Mouse (Mus musculus) kidney, adult 18-20 months (tissue): ENCODE measurements around the gene Rgs5.
A peak's percentile ranks its signal among the peaks of the same experiment; 100 is the strongest.

Experiments used
- DNase-seq: peaks from one replicate; pipeline ENCODE4 v3.0.0; 2021

Rgs5 gene

DNA sequence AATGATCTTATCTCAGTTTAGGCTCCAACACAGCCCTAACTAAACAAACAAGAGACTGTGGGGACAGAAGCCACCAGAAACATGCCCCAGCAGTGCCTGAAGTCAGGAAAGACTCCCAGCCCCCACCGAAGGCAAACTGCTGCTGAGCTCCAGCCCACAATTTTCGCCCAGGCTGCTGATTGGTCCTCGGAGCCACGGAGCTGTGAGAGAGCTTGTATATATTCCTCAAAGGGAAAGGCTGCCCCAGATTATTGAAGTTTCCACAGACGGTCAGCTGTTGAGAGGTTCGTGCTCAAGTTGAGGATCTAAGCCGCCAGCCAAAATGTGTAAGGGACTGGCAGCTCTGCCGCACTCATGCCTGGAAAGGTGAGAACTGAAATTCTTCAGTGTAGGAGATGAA is at the start of gene Rgs5:
Rgs5 (plus strand) TSS at position 246 of the 400 bp plus-strand sequence.
- peak; percentile 9 for DNase-seq

DNA sequence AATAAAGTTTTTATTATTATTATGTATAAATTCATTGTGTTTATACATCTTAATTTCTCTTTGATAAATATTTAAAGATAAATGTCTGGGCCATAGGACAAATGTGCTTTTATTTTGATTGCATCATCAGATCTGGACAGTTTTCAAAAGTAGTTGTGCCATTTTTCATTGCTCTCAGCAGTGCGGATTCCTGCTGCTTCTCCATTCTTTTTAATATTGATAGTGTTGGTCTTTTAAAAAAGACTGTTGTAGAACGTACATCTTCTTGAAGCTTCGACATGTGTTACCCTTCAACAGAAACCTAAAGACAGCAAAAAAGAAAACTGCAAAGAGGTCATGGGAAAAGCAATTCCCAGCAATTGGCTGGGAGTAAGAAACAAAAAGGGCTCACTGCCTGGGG is 49.1 kb upstream of the Rgs5 start:
- DNase-seq: no peak

DNA sequence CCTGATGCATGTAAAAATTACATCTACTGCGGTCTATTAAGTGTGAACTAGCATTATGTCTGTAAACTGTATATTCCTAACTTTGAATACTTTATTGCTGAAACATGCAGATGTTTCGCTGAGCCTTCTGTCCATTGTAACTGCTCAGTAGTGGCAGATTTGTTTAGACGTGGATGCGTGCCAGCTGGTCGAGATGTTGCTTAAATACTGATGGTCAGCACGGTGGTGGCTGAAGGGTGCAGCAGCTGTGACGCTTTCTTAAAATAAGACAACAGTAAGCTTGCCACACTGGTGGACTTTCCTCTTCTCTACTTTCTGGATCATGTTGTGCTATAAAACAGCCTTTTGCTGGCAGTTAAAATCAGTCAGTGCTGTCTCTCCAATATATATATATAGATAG is 25.6 kb upstream of the Rgs5 start:
- no peak for DNase-seq

DNA sequence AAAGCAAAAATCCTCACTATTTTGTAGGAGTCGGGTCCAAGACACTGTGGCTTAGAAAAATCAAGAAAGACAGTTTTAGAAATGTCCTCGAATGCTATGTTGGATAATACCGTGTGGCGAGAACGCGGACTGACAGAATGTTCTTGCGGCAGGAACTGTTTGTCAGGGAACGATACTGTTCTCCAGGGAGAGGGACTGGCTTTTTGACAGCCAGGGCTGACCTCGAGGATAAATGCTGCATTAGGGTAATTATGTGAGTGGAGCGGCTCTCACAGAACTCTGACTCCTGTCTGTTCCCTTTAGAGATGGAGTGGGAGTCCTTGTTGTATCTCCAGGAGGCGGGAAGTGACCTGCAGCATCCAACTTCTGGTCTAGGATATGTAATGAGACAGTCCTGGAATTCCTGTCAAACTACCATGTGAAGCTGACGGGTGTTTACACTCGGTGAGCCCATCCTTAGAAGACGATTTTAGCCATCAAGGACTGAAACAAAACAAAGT is 18.0 kb upstream of the Rgs5 start:
- DNase-seq: no peak

DNA sequence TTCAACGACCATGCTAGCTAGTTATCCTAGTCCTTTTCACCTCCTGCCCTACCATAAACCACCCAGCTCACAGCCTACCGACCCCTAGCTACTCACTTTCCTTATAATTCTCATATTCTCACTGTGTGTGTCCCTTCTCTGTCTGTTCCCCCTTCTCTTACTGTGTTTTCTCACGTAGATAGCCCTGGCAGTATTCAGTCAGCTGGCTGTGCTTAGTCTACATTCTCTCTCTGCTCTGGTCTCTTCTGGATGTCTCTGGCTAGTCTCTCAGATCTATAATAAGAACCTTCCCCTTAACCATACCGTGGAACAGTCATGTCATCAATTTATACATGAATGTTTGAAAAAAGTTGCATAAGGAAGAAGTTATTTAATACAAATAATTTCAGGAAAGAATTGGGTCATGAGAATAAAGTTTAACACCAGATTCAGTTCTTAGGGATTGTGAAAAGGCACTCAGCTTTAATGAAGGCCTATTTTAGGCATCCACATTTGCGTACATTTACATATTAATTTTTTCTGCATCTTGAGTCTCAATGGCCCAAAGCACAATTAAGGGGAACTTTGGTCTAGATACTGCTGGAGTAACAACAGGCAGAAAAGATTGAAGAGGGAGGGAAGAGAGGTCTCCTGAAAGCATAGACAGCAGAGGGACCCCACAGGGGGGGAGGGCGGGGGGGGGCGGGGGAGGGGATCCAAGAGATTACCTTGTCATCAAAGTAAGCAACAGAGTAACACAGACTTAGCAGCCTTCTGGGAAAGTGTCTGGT is 10.2 kb upstream of the Rgs5 start:
- DNase-seq: no peak

DNA sequence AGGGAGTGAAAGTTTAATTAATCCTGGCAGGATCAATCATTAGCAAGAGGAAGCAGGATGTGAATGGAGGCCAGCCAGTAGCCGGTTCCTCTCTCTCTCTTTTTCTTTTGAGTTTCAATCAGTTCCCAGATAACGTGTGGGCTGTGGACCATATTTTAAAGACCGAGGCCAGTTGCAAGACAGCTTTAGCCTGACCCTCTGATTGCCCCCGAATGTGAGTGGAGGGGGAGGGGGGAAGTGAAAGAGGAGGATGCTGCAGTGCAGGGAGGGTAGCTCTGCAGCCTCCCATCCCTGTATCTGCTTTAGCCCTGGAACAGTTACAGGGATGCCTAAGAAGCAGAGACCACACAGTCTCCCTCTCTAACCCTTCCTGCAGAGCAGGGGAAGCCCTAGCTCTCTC is 4.2 kb downstream of the Rgs5 start:
- DNase-seq: no peak

DNA sequence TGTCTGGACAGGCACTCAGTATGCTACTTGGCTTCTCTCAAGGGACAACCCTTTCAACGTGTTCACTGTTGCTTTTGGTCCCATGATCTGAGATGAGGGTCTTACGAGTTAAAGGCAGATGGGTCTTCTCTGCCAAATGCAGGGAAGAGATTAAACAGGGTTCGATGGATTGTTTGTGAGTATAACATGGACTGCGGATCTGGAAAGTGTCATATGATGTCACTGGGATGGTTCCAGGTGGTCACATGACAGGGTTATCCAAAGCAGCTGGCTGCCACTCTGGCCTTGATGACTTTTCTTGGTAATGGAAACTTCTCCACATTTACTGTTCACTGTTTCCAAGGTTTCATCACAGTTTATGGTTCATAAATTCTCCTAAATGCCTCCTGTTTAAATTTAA is 12.0 kb downstream of the Rgs5 start:
- DNase-seq: no peak

DNA sequence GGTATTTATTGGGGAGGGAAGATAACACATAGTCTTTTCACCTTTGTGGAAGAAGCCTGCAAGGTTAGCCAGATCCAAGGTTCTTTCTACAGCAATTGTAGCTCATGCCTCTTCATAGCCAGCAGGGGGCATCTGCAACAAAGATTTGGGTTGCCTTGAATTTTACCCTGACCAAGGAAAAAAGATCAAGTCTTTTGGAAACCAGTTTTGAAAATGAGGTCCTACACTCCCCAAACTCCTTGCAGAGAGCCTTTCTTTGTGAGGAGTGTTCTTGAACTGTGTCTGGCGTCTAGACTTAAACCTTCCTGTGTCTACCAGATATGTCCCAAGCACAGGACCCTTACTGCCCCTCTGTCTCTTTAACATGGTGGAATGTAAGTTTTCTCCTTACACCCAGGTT is 15.4 kb downstream of the Rgs5 start:
- no peak for DNase-seq

DNA sequence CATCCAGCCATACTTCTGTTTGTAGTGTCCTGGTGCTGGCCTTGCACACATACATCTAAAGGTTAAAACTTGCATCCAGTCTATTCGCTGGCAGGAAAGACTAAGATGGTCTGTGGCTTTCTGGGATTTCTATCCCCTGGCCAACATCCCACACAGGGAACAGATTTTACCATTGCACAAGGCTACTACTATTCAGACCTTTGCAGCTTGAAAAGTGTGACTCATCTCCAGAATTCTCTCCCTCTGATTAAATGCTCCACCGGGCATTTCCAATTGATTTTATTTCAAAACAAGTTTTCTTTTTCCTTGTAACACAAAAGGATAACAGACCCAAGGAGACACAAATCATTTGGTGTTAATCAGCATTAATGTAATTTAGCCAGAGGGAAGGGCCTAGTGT is 16.5 kb downstream of the Rgs5 start:
- no peak for DNase-seq

DNA sequence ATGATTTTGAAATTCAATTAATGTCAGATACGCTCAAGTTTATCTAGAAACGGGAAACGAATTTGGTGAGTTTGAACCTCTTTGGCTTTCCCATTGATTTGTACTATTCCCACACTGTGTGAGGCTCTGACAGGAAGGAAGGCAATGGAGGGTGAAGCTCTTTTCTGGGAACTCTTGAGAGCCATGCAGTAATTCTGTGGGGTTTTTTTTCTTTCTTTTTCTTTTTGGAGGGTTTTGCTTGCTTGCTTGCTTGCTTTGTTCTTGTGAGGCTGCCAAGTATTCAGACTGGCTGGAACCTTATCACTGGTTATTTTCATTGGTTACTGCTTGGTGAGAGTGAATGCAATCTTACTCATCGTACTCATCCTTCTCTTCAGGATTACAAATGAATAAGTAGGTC is 17.0 kb downstream of the Rgs5 start:
- no peak for DNase-seq

DNA sequence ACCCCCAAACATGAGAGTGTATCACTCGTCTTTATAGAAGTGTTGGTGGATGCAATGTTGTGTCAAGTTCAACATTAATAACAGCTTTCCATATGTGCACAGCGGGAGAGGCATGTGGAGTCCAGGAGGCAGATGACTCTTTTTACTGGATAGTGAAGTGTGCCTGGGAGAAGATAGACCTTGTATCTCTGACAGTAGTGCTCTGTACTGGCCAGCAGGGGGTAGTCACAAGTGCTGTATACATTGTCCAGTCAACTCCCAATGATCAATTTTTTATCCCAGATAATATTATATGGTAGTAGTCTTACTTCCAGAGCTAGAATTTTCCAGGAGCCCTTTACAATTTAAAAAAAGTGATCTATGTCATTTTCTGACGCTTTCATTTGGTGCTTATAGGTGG is 18.8 kb downstream of the Rgs5 start:
- no peak for DNase-seq

DNA sequence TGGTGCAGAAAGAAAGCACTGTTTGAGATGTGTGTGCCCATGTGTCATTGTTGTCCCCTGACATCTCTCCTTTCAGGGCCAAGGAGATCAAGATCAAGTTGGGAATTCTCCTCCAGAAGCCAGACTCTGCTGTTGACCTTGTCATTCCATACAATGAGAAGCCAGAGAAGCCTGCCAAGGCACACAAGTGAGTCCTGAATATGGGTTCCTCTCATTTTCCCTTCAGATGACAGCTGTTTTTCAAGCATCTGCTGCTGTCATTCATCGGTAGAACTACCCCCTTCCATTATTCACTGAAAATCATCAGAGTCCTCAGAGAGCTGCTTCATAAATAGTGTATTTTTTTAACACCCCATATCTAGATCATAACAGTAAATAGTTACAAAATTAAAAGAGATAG is 21.4 kb downstream of the Rgs5 start:
- DNase-seq: no peak

DNA sequence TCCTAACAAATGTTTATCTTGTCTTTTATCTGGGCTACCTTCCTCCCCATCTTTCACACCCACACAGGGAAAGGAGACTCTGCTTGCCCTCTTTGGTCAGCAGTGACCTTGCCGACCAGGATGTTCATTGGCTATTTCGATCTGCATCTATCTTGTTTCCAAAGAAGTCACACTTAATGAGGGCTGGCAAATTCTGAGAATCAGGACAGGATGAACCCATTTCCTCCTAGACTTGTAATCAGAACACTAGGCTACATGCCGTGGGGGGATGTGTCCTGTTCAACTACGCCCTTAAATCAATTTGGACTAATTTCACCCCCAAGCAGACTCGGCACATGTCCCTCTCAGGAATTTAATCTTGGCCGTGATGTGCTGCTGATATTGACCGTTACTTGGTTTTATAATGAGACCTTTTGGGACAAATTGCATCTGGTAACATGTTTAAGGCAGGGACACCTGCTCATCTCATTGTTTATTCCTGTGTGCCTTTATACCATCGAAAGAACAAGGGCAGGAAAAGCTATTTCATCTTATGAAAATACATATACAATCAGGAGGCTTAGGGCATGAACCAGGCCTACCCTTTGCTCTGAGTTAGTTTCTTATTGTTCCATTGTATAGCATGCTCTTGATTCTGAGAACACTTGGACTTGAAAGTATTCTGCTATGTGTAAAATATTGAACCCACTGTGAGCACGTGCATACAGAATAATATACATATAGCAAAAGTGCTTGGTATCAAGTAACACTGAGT is 25.3 kb downstream of the Rgs5 start:
- no peak for DNase-seq

DNA sequence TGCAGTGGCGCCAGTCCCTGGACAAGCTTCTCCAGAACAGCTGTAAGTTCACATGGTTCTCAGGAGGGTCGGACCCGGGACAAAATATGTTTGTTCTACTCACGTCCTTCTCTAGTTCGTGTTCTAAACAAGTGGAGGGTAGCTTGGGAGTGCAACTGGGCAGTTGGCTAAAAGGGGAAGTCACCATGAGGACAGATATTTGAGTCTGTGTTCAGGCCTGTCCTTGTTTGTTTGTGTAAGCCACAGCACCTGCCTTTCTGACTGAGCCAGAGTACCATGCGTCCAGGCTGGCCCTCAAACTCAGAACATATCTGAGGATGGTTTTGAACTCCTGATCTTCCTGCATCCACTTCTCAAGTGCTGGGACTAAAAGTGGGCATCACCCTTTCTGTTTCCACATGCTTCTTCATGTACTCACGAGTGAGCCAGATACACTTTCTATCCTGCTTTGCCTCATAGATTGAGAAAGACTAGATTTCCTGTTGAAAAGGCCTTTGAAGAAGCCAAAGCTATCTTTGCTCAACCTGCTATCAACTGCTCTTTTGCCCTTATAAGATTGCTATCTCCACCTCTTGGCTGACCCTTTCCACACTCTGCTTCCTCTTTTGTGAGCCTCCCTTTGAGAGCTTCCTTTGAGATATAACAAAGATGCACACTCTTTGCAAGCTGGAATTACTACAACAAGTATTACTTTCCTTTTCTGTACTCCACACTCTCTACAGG is 27.6 kb downstream of the Rgs5 start:
- DNase-seq: no peak

DNA sequence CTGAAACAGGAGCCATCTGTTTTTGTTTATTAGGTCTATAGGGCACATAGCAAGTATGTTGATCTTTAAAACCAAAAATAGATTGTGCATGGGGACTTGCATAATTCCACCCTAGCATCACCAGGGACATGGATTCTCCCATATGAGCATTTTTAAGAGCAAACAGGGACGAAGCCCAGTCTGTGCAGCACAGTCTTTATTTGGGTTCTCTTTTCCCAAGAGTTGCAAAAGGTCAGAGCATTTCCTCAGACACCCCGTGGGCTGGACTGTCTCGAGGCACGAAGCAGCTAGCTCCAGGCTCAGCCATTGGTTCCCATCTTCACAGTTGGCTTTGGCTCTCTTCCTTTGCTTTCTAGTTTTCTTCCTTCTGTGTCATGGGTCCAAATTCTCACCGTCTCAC is 30.0 kb downstream of the Rgs5 start:
- DNase-seq: no peak

DNA sequence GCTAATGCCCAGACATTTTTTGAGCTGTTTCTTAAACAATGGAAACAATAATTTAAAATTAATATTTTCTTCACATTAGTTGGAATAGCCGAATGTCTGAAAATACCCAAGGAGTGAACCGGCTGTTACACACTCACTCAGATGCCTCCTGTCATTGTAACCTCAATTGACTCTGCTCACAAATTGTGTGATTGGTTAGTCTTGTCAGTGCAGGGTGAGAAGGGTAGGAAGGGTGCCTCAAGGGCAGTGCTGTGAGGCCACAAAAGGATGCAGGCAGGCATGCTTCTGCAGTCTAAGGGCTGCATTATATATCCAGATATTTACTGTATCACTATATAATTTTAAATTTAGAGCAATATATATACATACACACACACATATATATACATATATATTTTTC is 37.7 kb downstream of the Rgs5 start:
- no peak for DNase-seq

DNA sequence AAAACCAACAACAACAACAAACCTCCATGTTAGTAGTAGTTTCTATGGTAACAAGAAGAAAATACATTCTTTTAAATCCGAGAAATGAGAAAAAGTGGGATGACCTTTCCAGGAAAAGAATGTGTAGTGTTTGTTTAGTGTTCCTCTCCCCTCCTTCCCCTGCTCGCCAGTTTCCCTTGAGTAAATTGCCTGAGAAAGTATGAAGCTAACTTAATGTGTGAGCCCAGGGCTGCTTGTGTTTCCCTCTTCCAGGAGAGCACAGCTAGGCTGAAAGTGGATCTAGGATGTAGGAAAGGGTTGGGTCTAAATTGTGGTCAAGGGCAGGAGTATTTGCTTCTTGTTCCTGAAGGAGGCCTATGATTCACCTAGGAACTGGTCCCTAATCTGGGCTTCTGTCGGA is 38.2 kb downstream of the Rgs5 start:
- DNase-seq: no peak

DNA sequence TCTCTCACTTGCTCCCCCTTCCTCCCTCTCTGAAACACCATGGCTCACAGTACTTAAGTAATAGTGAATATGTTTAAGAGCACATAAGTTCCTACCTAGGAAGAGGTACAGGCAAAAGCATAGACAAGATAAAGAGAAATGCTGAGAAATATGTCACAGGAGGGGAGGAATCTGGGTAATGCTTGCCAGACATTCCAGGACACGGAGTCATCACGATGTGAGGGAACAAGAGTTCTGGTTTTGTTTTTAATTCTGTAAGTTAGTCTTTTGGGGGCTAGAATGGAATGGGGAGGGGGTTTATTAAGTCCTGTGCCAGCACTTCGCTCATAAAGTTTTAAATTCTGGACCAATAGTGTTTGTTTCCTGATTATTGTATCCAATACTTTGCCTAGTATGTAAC is 40.1 kb downstream of the Rgs5 start:
- no peak for DNase-seq

DNA sequence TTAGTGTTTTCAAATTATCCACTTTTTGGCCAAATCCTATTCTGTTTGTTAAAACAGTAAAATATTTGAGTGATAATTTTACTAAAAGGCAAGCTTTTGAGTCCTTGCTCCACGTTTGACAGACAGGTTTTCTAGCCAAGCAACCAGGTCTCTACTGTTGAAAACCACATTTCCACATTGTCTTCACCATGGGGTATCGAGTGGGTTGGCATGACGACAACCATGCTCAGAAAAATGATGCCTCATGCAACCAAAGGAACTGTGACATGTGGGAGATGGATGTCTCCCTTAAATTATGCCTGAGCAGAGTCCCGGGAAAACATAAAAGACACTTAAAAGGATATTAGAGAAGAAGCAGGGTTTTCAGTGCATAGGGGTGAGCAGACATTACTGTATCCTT is 41.9 kb downstream of the Rgs5 start:
- DNase-seq: no peak

DNA sequence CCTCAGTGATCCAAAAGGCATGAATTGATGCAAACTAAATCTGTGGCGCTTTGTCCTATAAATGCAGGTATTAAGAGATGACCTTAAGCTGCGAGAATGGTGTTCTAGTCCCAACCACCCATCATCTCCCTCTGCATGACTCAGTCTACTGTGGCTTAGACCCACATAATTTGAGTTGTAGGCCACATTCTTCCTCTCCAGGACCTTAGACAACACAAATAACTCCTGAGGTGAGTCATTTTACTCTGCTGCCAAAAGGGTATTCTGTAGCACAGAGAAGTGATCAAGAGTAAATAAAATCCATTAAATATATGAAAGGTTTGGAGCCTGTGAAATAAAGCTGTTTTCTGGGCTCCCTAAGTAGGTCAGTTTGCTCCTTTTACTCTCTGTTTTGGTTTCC is 43.9 kb downstream of the Rgs5 start:
- DNase-seq: no peak

DNA sequence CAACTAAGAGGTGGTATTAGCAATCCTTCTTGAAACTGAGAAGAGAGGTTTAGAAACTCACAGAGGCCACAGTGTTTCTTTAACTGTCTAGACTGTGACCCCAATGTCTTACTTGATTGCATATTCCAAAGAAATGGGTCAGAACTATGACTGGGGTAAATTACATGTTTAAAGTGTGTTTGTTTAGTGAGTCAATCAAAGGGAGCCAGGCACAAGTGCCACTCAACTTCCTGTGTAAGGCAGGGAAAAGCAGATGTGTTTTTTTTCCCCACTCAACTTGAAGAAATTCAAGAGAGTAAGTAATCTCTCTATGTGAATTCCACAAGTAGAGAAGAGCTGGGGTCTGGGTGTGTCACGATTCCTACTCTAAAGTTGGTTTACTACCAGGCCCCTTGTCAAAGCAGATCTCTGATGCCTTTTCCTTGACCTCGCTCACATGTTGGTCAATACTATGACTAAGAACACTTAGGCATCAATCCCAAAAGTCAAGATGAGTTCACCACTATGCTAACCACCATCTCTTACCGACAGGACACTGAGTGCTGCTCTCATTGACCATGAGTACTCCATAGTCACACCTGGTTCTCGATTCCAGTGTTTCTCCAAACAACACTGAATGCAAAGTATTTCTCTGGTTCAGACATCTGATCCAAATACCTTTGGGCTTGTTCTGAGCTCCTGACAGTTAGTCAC is 49.2 kb downstream of the Rgs5 start:
- DNase-seq: no peak

DNA sequence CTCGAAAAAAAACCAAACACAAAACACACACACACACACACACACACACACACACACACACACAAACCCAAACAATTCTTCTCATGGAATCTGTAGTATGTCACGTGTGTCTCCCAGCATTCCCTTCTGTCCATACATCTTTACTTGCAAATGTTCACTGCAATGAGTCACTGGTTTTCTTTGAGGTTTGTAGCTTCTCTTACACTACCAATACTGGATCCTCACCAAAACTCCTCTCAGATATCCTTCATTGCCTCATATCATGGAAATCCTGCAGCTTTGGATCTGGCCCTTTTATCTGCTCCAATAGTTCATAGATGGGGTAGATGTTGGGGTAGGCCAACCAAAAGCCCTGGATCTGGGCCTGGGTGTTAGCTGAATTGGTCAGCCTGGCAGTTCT is 66.5 kb downstream of the Rgs5 start:
- no peak for DNase-seq

DNA sequence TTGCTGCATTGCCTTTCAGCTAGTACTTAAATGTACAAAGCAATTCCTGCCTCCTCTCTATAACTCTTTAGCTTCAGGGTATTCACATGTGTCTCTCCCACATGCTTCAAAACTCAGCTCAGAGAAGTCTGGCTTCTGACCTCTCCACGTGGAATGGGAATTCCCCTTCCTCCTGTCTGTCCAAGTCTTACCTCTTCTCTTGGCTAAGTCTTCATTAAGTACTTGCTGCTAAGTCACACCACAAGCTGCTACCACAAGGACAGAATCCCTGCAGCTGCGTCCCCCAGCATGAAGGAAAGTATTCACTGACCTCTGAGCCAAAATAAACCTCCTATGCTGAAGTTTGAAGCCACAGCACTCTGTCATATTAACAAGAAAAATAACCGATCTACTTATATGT is 71.0 kb downstream of the Rgs5 start:
- DNase-seq: no peak
